Mouse (Mus musculus) E14TG2a.4 (cell line): ENCODE results near the gene Pakap.

Experiments used
- H3K27me3 ChIP-seq: 2 replicates; pipeline ENCODE4 v1.6.1; 2014; ENCODE audit warnings: low read length, control low read depth; ENCODE audit not compliant: insufficient read depth
- H3K36me3 ChIP-seq: 2 replicates; pipeline ENCODE4 v1.6.1; 2014; ENCODE audit warnings: low read length, control low read depth; ENCODE audit not compliant: insufficient read depth
- H3K4me1 ChIP-seq: replicated peaks from 2 replicates; pipeline ENCODE4 v1.6.1; 2014; ENCODE audit warnings: low read depth, low read length, control low read depth
- H3K4me3 ChIP-seq: replicated peaks from 2 replicates; pipeline ENCODE4 v1.5.1; 2014; ENCODE audit warnings: mild to moderate bottlenecking, low read length
- H3K9me3 ChIP-seq: 2 replicates; pipeline ENCODE4 v1.6.1; 2014; ENCODE audit warnings: low read length, control low read depth
- CTCF ChIP-seq: conservative IDR thresholded peaks from 2 replicates; pipeline ENCODE4 v1.5.1; 2014; ENCODE audit warnings: low read length
- NANOG ChIP-seq: IDR thresholded peaks from 2 replicates; pipeline ENCODE4 v1.6.1; 2014; ENCODE audit warnings: borderline replicate concordance, low read length, mixed read lengths
- POU5F1 ChIP-seq: IDR thresholded peaks from 2 replicates; pipeline ENCODE4 v1.6.1; 2014; ENCODE audit warnings: low read length, borderline replicate concordance

Pakap gene

GRCm38 (mm10) chr4:57942892-57943291, 374.9 kb downstream of the Pakap start:
- TF ChIP-seq NANOG: no peak
- no peak for TF ChIP-seq POU5F1
- TF ChIP-seq CTCF: no peak
- no peaks in the 10 kb centered on the region for H3K27me3 ChIP-seq
- peaks cover 18% of the 10 kb centered on the region for H3K4me1 ChIP-seq
- peaks cover 63% of the 10 kb centered on the region for H3K36me3 ChIP-seq
- H3K4me3 ChIP-seq: no peak overlapping the region
- no peaks in the 10 kb centered on the region for H3K9me3 ChIP-seq
